Mouse (Mus musculus) ES-Bruce4 (cell line): ENCODE data around the gene Cars2. TPM values are rescaled to one million over a fixed set of nuclear protein-coding genes. Genes with fewer than 3 reads are reported as not detected.

Experiments used
- H3K27ac ChIP-seq: 2 replicates; pipeline ENCODE4 v1.5.1; 2012; ENCODE audit warnings: low read length, inconsistent platforms; ENCODE audit not compliant: insufficient read depth
- H3K27me3 ChIP-seq: 2 replicates; pipeline ENCODE4 v1.6.1; 2012; ENCODE audit warnings: mild to moderate bottlenecking, low read length, inconsistent platforms; ENCODE audit not compliant: control insufficient read depth, poor library complexity, insufficient read depth, severe bottlenecking
- H3K36me3 ChIP-seq: 2 replicates; pipeline ENCODE4 v1.6.1; 2012; ENCODE audit warnings: inconsistent platforms, mild to moderate bottlenecking, low read length, moderate library complexity; ENCODE audit not compliant: control insufficient read depth, poor library complexity, insufficient read depth, severe bottlenecking
- H3K4me1 ChIP-seq: one replicate; pipeline ENCODE4 v1.8.1; 2011; ENCODE audit warnings: low read length; ENCODE audit not compliant: control insufficient read depth, insufficient read depth
- H3K4me3 ChIP-seq: 2 replicates; pipeline ENCODE4 v1.5.1; 2011; ENCODE audit warnings: low read depth, mild to moderate bottlenecking, low read length
- H3K9ac ChIP-seq: 2 replicates; pipeline ENCODE4 v1.6.1; 2012; ENCODE audit warnings: low read depth, mild to moderate bottlenecking, inconsistent platforms; ENCODE audit not compliant: poor library complexity, severe bottlenecking
- H3K9me3 ChIP-seq: replicated peaks from 2 replicates; pipeline ENCODE4 v1.6.1; 2012; ENCODE audit warnings: mild to moderate bottlenecking, low read length, inconsistent platforms; ENCODE audit not compliant: control insufficient read depth, poor library complexity, insufficient read depth, severe bottlenecking
- CTCF ChIP-seq: IDR thresholded peaks from one replicate; pipeline ENCODE4 v1.8.1; 2011; ENCODE audit warnings: low read depth, low read length
- EP300 ChIP-seq: IDR thresholded peaks from 2 replicates; pipeline ENCODE4 v1.6.1; 2011; ENCODE audit warnings: low read depth, low read length; ENCODE audit not compliant: insufficient read depth
- POLR2A ChIP-seq: IDR thresholded peaks from one replicate; pipeline ENCODE4 v1.8.1; 2011; ENCODE audit warnings: low read length; ENCODE audit not compliant: insufficient read depth
- polyA plus RNA-seq: library from polyadenylated mRNA; stranded (reverse); fragments of >200 nt; gene quantifications from 2 replicates; pipeline ENCODE4 v1.2.4, GENCODE M21; 2011; ENCODE audit warnings: low read depth; ENCODE audit not compliant: missing spikeins, insufficient read depth, insufficient read length

Cars2 gene
- polyA plus RNA-seq, result 19.5 and 19.9 TPM in 2 replicates

GRCm38 (mm10) chr8:11550281-11550948 is at the start of gene Cars2:
TSS of gene Cars2 (minus strand) at chr8:11550783.
- Histone ChIP-seq H3K36me3 (0 out of 2 replicates have a peak, but pooled peaks cover 4% of the 10 kb centered on the region), H3K27ac (peak within 1 kb of the TSS; percentile 70), H3K9me3 (no peaks in the 10 kb centered on the region), H3K4me3 (peak within 1 kb of the TSS; percentile 81), H3K27me3 (no peaks in the 10 kb centered on the region), H3K9ac (peak within 1 kb of the TSS; percentile 70), H3K4me1 (no peaks in the 10 kb centered on the region)
- TF ChIP-seq POLR2A, result peak; percentile 90
- no peak for TF ChIP-seq EP300

DNA sequence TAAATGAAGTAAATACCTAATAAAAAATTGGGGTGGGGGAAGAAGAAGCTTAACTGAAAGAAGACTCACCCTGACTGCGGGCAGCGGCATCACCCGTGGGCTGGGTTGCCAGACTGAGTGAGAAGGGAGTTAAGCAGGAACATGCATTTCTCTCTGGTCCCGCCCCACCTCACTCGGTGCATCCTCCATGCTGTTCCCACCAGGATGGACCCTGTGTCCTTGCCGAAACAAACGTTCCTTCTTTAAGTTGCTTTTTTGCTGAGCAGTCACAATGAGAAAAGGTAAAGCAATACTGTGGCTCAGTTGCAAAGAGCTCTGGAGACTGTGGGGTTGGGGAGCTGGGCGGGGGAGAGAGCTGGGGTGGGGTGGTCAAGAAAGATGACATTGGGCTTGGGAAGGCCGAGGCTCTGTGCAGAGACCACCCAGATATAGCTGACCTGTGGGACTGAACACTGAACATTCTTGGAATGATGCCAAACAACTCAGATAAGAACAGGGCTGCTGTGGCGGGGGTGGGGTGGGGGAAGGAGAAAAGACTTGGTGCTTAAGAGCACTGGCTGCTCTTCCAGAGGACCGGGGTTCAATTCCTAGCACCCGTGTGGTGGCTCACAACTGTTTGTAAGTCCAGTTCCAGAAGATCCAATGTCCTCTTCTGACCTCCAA is 42.8 kb upstream of the Cars2 start:
- Histone ChIP-seq H3K9me3 (no peaks in the 10 kb centered on the region), H3K27ac (no peak overlapping the region), H3K4me3 (no peak overlapping the region), H3K27me3 (no peaks in the 10 kb centered on the region), H3K36me3 (no peaks in the 10 kb centered on the region), H3K9ac (no peak overlapping the region), H3K4me1 (no peaks in the 10 kb centered on the region)
- TF ChIP-seq EP300 (no peak), CTCF (no peak), POLR2A (no peak)

DNA sequence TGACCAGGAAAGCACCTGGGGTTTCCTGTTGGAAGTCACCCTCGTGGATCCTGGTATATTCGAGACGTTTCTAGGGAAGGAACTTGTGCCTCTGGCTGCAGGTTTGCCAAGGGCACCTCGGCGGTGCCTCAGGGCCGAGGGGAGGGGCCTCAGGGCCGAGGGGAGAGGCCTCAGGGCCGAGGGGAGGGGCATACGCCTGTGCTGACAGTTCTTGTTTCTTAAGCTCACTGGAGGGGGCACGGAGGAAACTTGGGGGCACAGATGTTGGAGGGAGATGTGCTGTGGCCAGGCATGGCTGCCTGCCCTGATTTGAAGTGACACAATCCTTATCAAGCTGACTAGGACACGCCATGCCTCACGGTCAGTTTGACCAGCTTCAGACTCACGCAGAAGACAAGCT is 41.7 kb upstream of the Cars2 start:
- Histone ChIP-seq H3K9ac (no peak overlapping the region), H3K4me3 (no peak overlapping the region)

GRCm38 (mm10) chr8:11591837-11592236 is 41.3 kb upstream of the Cars2 start:
- no peaks in the 10 kb centered on the region for H3K36me3 ChIP-seq
- no peaks in the 10 kb centered on the region for H3K9me3 ChIP-seq
- no peak overlapping the region for H3K27ac ChIP-seq
- no peak overlapping the region for H3K4me3 ChIP-seq
- H3K9ac ChIP-seq, result no peak overlapping the region
- no peaks in the 10 kb centered on the region for H3K27me3 ChIP-seq
- H3K4me1 ChIP-seq, result no peaks in the 10 kb centered on the region
- TF ChIP-seq CTCF (no peak), EP300 (no peak)

More for the DNA sequence above, 41.7 kb upstream of the Cars2 start:
- Histone ChIP-seq H3K4me1 (no peaks in the 10 kb centered on the region), H3K27me3 (no peaks in the 10 kb centered on the region), H3K9me3 (no peaks in the 10 kb centered on the region), H3K36me3 (no peaks in the 10 kb centered on the region), H3K27ac (no peak overlapping the region)
- no peak for TF ChIP-seq POLR2A
- no peak for TF ChIP-seq CTCF
- TF ChIP-seq EP300, result no peak

GRCm38 (mm10) chr8:11586374-11586745 is 35.8 kb upstream of the Cars2 start:
- H3K36me3 ChIP-seq, result no peaks in the 10 kb centered on the region
- H3K4me3 ChIP-seq, result no peak overlapping the region
- H3K9me3 ChIP-seq, result no peaks in the 10 kb centered on the region
- TF ChIP-seq POLR2A (no peak), CTCF (no peak), EP300 (no peak)
- no peaks in the 10 kb centered on the region for H3K27me3 ChIP-seq
- H3K4me1 ChIP-seq, result no peaks in the 10 kb centered on the region
- H3K27ac ChIP-seq, result no peak overlapping the region
- H3K9ac ChIP-seq, result no peak overlapping the region

DNA sequence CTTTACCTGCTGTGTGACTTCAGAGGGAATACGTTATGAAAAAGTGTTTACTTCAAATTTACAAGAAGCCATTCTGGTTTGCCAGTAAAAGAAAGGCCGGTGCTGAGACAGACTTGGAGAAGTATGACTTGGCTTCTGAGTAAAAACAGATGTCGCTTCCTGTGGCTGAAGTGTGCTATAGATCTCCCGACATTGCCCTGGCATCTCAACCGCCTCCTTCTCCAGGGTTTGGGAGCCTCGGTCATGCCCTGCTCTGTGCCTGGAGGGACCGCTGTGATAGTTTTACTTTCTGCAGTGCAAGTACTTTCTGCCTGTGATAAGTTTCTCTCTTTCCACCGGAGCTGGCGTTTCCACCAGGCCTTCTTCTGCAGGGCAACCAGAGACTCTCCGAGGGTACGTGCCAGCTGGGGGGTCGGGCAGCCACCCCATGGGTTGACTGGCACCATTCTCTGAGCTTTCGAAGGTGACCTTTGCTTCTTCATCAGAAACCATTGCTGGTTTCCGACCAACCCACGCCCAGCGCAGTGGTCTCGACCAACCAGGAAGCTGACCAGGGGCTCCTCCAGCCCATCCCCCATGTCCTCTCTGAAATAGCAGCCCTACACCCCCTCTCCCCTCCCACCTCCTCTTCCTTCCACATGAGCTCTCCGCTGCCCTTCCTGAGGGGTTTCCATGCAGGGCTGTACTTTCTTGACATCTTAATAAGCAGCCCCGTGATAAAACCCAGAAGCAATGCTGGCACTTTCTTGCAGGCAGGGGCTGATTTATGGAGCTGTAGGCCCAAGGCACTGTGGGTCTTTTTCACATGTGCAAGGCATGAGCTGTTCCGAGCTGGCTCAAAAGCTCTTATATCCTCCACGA is 35.2 kb upstream of the Cars2 start:
- Histone ChIP-seq H3K4me3 (no peak overlapping the region), H3K9me3 (no peaks in the 10 kb centered on the region), H3K27me3 (no peaks in the 10 kb centered on the region), H3K9ac (no peak overlapping the region), H3K27ac (no peak overlapping the region), H3K36me3 (no peaks in the 10 kb centered on the region), H3K4me1 (no peaks in the 10 kb centered on the region)
- TF ChIP-seq EP300 (no peak), POLR2A (no peak), CTCF (no peak)
